Mouse (Mus musculus) embryonic fibroblast, embryonic 13.5 days (primary cell): Measurements from ENCODE around the gene Slc15a3.

Source experiments
- CTCF ChIP-seq: IDR thresholded peaks from 2 replicates; pipeline ENCODE4 v1.5.1; 2011; ENCODE audit warnings: mild to moderate bottlenecking, control low read depth, low read length, moderate library complexity, borderline replicate concordance; ENCODE audit not compliant: insufficient read depth
- POLR2A ChIP-seq: IDR thresholded peaks from 2 replicates; pipeline ENCODE4 v1.6.1; 2011; ENCODE audit warnings: low read depth, mild to moderate bottlenecking, control low read depth, low read length, moderate library complexity

- no peak for TF ChIP-seq POLR2A
- no peak for TF ChIP-seq CTCF
These were observed at the start of gene Slc15a3 for GRCm38 (mm10) chr19:10839010-10839892.
